Mouse (Mus musculus) brain, adult 10 weeks (tissue): ENCODE results near the gene Rtl5. TPM values are rescaled to one million over a fixed set of nuclear protein-coding genes. Genes with fewer than 3 reads are reported as not detected.

Source experiments
- polyA plus RNA-seq: library from polyadenylated mRNA; stranded (reverse); fragments of 350-450 nt; fragmentation: Illumina TruSeq; extraction: RNeasy Lipid Tissue Mini Kit (QIAGEN cat#74804); gene quantifications from one replicate; pipeline ENCODE4 v1.2.3, GENCODE M21; 2015; ENCODE audit warnings: low read depth, low replicate concordance

Gene Rtl5
- 28.4 TPM for polyA plus RNA-seq

DNA sequence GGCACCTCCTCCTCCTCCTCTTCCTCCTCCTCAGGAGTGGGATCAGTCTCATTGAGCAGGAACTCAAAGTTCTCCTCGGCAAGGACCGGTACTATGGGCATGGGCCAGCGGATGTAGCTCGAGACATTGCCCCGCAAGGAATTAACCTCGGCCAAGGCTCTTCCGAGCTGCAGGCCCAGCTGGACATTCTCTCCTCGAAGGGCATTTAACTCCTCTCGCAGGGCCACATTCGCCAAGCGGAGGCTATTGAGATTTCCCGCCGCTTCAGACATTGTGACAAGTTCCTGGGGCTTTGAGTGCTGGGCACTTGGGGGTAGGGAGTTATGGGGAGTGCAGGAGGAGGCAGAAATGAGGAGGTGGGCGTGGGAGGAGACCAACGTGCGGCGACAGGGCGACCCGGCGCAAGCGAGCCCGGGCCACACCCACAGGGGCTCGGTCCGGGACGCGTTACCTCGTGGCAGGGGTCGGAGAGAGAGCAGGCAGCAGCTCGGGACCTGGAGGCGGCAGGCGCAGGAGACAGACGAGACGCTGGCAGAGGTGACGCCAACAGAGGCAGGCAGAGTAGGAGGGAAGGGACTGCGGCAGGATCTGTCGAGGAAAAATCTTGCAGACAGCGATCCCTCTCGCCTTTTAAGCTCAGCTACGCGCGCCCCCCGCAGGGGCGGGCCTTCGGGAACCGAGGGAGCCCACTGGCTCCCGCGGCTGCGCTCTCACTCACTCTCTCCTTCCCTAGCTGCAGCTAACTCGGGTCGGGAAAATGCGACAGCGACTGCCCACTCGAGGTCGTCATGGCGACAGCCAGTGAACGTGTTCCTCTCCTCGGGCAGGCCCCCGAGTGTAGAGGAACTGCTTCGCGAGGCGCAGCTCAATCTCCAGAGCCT, at the start of gene Rtl5:
Gene Rtl5, minus strand, starts transcription at position 714 of the 881 bp plus-strand sequence.

GRCm38 (mm10) chrX:102119042-102119864, 48.1 kb upstream of the Rtl5 start, which contains the start of gene Pin4:
Pin4 (plus strand) TSS chrX:102119447.

Other genes with a start within 250 kb of the Rtl5 start
- gene Nhsl2, start 221.9 kb downstream of the Rtl5 start, polyA plus RNA-seq = 15.8 TPM
- 112 TPM for gene Pin4, start 48.1 kb upstream of the Rtl5 start, polyA plus RNA-seq
- not detected for gene Ercc6l, start 85.8 kb upstream of the Rtl5 start, polyA plus RNA-seq
- 767 TPM for gene Rps4x, start 118.1 kb upstream of the Rtl5 start, polyA plus RNA-seq
- 6.4 TPM for gene Cited1, start 180.9 kb upstream of the Rtl5 start, polyA plus RNA-seq